Mouse (Mus musculus): ENCODE measurements around the gene Ackr2.

- TF ChIP-seq CTCF (IDR thresholded peaks at IDR 0.05; ENCODE audit: borderline replicate concordance, insufficient read depth, low read length) (no peak), POLR2A (IDR thresholded peaks at IDR 0.05; ENCODE audit: low read depth, low read length) (no peak)
These were observed 6.0 kb upstream of the Ackr2 start for GRCm38 (mm10) chr9:121892057-121892687.

All from embryonic fibroblast, embryonic 13.5 days (primary cell).